Mouse (Mus musculus): ENCODE results near the gene Itln1. TPM values are rescaled to one million over a fixed set of nuclear protein-coding genes. Genes with fewer than 3 reads are reported as not detected.
A peak's percentile ranks its signal among the peaks of the same experiment; 100 is the strongest.
"Not testable (repeated sequence)": the region's sequence is repeated elsewhere in the genome, so short reads cannot be mapped to it uniquely, and the experiment has no call there.

Gene Itln1
- total RNA-seq, 2 experiments from 2014 or later = not detected

DNA sequence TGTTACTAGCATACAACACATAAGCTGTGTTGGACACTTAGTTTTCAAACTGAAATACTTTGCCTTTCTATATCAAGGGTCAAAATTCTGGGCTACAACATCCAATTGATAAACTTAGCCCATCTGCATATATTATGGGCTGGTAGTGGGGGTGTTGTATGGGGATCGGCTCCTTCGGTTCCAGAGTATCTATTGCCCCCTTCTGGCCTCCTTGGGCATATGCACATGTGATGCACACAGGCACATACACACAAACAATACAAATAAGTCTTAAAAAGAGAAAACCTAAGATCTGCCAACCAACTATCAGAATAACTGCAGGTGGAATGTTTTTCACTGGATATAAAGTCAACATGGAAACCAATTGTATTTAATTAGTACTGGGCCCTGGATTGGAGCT is 21.9 kb downstream of the Itln1 start:
- no peak for DNase-seq

DNA sequence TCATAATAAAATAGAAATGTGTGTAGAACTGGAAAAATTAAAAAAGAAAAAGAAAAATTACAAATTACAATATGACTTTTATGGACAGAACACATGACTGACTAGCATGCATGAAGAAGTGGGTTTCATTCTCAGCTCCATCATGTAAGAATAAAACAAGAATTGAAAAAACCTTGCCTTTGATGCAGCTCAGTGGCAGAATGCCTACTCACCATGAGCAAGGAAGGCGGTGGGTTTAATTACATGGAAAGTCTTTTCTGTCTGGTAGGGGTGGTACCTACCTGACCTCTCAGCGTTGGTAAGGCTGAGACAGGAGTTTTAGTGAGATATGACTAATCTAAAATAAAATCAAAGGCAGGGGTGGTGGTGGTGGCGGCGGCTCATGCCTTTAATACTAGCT is 30.5 kb downstream of the Itln1 start:
- no peak for DNase-seq

DNA sequence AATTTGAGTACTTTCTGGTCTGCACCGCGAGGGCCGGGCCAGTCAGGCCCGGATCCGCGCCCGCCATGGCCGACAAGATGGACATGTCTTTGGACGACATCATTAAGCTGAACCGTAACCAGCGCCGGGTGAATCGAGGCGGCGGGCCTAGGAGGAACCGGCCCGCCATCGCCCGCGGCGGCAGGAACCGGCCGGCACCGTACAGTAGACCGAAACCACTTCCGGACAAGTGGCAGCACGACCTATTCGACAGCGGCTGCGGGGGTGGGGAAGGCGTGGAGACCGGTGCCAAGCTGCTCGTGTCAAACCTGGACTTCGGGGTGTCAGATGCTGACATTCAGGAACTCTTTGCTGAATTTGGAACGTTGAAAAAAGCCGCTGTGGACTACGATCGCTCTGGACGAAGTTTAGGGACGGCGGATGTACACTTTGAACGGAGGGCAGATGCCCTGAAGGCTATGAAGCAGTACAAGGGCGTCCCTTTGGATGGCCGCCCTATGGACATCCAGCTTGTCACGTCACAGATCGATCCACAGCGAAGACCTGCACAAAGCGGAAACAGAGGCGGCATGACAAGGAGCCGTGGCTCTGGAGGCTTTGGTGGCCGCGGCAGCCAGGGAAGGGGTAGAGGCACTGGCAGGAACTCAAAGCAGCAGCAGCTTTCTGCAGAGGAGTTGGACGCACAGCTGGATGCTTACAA is 31.4 kb downstream of the Itln1 start:
- peak; percentile 42 for DNase-seq

DNA sequence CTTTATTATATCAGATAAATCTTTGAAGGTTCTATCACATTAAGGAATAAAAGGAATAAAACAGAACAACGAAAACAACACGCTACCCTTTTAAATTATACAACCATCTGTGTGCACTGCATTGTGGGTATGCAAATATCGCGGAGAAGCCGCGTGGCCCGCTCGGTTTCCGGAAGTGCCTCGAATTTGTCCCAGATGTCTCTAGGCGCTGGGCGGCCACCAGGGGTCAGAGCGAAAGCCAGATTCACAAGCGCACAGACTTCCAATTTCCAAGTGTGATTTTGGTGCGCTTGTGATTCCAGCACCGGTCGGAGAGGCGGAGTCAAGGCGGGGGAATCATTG is 31.9 kb downstream of the Itln1 start, which contains the start of gene Alyref2:
Gene Alyref2, plus strand, starts transcription at position 229 of the 342 bp plus-strand sequence.
- peak; percentile 90 for DNase-seq

DNA sequence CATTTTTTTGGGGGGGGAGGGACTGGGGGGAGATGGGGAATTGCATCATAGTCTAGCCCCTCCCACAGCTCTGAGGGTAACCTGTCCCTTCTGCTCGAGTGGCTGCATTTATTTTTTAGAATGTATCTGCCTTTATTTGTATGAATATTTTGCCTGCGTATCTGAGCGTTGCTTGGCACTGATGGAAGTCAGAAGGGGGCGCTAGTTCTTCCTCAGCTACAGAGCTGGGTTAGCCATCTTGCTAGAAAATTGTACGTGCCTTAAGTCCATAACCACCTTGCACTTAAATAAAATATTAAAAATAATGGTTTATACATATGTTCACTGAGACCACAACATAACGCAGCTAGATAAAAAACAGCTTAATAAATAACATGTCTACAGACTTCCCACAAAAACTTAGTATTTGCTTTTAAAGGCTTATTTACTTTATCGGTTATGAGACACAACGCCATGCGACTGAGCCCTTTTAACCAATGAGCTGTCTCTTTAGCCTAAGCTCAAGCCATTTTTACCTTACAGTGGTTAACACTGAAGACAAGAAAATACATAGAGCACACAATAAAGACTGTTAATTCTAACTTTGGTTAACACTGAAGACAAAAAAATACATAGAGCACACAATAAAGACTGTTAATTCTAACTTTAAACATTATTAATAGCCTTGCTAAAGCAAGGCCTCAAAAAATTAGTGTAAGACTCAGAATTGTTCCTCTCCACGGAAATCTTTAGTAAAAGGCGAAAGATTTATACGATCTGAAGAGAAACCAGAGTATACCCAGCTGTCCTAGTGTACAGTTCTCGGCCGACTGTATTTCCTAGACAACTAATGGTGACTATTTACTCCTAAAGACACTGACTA is 32.5 kb downstream of the Itln1 start:
- DNase-seq = peak; percentile 37

DNA sequence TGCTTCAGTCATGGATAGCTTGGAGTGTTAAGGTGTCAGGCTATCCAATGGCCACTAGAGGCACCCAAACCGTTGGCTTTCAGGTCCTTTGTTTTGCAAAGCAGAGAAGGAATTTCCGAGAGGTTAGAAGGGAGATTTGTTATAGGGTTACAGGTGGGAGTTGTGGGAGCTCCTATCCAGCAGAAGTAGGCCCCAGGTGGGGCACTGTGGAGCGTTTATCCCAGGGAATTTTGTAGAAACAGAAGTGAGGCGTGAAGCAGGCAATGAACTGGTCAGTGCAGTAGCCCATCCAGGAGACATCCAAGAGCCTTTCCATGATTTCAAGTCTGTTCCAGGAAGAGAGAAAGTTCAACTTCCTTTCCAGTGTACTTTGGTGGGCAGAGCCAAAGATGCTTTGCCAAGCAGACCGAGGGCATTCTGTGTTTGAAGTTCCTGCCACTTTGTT is 33.4 kb downstream of the Itln1 start:
- DNase-seq = no peak

DNA sequence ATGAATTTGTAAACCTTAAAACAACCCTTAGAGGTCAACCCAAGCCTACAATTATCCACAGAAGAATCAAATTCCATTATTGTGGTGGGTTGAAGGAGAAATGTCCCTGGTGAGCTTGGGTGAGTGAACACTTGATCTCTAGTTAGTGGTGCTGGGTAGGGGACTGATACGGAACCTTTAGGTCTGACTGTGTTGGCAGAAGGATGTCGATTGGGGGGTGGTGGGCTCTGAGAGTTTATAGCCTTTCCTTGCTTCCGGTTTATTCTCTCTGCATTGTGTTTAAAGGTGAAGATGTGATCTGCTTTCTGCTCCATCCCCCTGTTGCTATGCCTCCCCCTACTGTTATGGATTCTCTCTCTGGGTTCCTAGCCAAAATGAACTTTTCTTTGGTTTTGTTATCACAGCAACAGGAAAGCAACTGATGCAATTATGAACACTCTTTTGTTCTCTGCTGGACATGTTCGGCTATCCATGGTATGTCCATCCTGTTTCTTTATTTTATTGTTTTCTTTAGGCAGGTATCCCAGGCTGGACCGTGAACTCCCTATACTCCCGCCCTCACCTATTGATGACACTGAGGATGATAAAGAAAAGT is 34.0 kb downstream of the Itln1 start:
- DNase-seq = no peak

DNA sequence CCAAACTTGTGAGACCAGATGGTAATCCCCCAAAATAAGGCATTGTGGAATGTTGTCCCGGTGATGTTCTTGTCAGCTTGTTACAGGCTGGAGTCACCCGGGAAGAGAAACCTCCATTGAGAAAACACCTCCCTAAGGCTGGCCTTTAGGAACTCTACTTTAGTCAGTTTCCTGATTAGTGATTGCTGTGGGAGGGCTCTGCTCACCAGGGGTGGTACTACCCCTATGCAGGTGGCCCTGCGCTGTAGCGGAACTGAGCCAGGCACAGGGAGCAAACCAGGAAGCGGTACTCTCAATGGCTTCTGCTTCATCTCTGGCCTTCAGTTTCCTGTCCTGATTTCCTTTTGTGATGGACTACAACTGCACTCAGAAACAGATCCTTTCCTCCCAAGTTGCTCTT is 35.2 kb downstream of the Itln1 start:
- DNase-seq = no peak

DNA sequence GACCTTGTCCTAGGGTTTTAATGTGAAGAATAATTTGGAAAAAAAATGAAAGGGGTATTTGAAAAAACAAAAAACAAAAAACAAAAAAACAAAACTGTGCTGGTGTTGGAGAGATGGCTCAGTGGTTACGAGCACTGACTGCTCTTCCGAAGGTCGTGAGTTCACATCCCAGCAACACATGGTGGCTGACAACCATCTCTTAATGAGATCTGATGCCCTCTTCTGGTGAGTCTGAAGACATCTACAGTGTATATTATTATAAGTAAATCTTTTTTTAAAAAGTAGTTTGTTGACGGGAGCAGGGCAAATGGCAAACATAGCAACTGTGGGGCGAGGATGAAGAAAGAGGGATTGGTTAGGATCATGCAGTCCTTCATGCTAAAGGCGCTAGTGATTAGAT is 39.7 kb downstream of the Itln1 start:
- no peak for DNase-seq

DNA sequence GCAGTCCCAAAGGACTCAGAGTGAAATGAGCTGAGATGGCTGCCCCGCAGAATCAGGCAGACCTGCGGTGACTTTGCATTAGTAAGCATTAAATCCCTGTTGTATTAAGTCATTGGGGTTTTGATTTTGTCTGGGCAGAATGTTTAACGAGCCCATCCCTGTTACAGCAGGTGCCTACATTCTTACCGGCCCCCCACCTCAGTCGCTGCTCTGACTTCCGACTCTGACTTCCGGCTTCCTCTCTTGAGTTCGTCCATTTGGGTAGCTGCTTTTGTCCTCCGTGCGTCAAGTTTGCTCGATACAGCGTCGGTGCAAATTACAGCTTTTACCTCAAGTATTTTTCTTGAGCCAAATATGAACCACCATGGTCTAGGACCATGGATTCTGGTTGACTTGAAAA is 40.9 kb downstream of the Itln1 start:
- DNase-seq = no peak

DNA sequence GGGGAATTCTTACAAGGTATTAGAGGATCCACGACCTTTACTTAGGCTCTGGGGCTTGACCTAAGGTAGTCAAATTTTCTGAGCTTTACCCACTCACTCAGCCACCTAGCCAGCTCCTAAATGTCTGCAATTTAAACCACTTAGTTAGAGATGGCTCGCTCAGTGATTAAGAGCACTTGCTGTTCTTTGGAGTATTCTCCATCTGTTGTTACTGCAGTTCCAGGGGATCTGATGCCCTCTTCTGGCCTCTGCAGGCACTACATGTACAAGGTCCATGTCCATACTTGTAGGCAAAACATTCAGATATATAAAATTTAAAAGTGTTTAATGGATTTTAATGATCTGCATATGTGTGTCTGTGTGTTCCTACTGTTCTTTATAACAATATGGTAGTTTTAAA is 56.1 kb downstream of the Itln1 start:
- DNase-seq = peak; percentile 64

DNA sequence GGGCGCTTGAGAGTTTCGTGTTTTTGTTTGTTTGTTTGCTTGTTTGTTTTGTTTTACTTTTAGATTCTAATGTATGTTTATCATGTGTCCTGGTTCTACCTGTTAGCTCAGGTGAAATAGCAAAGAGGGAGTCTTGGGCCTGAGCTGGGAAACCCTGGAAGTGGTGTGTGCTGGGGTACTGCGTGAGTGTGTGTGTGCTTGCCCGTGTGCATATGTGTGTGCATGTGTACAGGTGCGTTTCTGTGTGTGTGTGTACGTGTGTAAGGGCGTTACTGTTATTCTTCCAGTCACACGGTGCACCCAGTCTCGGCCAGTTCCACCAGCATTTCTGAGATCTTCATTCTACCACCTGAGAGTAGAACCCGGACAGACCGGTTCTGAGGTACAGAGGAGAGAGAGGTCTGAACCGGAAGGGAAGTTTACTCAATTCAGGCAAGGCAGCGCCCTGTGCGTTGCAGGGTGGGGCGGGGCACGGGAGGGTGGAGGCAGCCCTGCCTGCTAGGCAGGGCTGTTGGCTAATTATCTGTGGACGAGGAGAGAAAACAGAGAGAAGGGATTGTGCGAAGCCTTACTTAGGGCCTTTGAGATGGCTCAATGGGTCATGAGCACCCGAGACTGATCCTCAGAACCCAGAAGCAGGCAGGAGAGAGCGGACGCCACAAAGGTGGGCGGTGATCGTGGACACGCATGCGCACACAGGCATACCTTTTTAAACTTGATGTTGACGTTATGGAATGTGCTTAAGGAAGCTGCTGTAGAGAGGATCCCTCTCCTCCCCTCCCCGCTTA is 57.1 kb downstream of the Itln1 start:
- DNase-seq = no peak

DNA sequence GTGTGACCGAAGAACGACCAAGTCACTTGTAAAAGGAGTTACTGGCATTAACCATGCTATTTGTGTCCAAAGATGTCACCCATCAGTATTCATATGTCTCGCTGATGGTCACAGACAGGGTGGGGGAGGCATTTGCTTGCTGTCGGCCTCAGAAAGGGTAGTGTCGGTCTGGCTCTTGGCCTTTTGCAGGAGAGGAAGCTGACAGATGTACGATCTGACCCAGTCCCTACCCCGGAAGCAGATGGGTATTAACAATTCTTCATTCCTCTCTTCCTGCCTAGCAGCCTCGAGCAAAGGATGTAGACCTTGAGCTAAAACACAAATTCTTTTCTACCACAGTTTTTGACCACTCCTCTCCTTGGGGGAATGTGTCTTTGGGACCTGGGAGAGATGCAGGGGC is 58.0 kb downstream of the Itln1 start:
- no peak for DNase-seq

DNA sequence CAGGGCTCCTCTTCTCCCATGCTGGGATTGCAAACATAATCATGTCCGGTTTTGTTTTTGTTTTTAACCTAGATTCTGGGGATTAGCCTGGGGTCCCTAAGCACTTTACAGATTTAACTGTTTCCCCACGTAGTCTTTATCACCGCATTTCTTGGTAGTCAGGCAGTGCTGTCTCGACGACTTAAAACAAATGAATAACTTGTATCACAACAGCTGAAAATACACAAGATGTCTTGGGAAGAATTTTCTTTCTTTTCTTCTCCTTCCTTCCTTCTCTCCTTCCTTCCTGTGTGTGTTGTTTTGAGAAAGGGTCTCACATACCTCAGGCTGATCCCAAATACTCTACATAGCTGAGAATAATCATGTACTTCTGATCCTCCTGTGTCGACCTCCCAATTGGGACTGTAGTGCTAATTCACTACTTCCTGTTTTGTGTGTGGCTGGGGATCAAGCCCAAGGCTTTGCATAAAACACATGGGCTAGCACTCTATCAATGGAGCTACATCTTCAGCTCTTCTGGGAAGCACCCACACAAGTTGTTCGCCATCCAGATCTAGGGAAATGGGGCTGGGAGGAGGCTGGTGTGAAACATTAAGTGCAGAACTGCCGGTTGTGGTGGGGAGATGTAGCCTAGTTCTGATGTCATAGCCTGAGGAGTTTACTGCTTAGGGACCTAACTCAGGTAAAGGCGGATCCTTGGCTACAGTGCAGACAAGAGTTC is 61.0 kb downstream of the Itln1 start:
- DNase-seq = no peak

DNA sequence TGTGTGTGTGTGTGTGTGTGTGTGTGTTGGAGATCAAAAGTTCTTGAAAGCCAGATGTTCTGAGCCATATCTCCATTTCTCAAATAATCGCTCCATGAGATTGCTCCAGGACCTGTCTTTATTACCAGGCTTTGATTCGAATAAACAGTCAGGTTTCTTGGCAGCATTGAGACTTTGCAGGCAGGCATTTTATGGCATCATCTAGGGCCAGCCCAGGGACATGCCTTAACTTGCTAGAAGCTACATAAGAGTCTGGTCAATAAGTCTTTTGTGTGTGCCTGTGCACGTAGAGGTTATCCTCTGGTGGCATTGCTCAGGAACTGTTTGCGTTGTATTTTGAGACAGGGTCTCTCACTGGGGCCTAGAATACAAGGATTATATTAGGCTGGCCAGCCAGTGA is 61.6 kb downstream of the Itln1 start:
- no peak for DNase-seq

DNA sequence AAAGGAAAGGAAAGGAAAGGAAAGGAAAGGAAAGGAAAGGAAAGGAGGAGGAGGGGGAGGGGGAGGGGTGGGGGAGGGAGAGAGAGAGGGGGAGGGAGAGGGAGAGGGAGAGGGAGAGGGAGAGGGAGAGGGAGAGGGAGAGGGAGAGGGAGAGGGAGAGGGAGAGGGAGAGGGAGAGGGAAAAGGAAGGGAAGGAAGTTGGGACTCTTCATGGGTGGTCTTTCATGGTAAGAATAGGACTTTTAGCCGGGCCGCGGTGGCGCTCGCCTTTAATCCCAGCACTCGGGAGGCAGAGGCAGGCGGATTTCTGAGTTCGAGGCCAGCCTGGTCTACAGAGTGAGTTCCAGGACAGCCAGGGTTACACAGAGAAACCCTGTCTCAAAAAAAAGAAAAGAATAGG is 63.2 kb downstream of the Itln1 start:
- not testable (repeated sequence) for DNase-seq

DNA sequence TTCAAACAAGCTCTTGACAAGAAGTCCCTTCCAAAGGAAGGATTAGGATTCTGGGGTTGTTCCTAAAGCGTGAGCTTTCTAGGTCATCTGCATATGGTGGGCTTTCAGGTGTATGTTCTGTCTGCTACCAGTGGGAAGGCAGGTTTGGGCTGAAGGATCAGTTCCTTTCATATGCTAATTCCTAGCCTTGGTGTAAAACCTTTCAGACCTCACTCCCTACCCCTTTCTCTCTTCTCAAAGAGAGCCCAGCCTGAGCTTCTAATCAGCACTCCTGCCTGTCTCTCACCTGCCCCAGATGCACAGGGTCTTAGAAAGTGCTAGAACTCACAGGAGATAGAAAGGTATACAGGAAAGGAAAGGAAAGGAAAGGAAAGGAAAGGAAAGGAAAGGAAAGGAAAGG is 63.6 kb downstream of the Itln1 start:
- no peak for DNase-seq

DNA sequence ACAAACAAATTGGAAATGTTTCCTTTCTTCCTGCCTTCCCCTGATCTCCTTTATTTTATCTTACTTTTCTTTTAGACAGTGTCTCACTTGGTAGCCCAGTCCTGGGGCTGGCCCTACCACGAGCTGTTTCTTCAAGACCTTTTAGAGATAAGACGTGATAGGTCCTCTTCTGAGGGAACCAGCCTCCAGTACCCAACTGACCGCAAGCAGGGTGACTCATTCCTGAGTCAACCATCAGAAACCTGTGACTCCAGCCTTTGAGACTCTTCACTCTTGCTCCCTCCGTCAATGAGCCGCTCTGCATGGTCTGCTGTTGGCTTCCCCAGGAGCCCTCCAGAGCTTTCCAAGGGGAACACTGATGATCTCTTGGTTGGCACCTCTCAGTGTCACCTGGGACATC is 64.2 kb downstream of the Itln1 start:
- DNase-seq = no peak

DNA sequence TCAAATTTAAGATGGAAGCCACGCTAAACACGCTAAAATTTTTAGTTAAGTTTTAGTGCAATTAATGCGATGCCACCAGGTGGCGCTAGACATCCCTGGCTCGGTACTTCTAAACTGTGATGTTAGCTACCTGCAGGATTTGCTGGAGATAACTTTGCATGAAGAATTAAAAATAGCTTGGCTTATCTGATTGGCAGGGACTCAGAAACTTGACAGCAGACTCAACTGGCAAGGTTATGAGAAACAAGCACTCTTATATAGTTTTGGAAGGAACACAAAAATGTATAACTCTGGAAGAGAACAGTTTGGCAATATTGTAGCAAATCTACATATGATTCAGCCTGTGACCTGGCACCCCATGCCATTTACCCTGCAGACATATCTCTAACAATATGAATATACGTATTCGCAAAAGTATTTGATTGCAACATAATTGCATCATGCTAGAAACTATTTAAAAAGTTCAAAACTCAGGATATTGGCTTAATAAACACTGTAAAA is 64.7 kb downstream of the Itln1 start:
- peak; percentile 63 for DNase-seq

DNA sequence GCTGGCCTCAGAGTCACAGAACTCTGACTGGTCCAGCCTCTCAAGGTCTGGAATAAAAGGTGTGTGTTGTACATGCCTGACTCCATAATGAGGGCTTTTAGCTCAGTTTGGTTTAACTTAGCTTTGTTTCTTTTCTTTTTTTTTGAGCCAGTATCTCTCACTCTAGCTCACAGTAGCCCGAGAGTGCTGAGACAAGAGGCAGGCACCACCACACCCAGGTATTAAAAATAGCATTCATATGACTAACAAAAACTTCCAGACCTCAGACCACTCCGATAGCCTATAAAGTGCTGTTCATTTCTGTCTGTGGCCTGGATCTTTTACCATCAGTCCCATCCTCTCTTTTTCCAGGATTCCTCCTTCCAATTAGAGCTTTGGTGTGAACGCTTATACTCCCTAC is 65.4 kb downstream of the Itln1 start:
- DNase-seq = no peak
